Mouse (Mus musculus): ENCODE measurements around the gene Mast1. TPM values are rescaled to one million over a fixed set of nuclear protein-coding genes. Genes with fewer than 3 reads are reported as not detected.

The Mast1 gene
- total and polyA plus RNA-seq, 2 experiments from 2014 or later = not detected

GRCm38 (mm10) chr8:84889141-84889540 lies 48.0 kb downstream of the Mast1 start:
- WGBS = 89% methylated on average over 1 of the region's 1 CpGs

GRCm38 (mm10) chr8:84888280-84888679 lies 48.9 kb downstream of the Mast1 start:
- no peak overlapping the region for H3K4me3 ChIP-seq (ENCODE audit: low read depth, low read length)
- no peak overlapping the region for H3K9ac ChIP-seq (replicated peaks; ENCODE audit: low read depth, low read length)
- H3K36me3 ChIP-seq (replicated peaks; ENCODE audit: control insufficient read depth, insufficient read depth, low read length) = peaks cover 39% of the 10 kb centered on the region
- ATAC-seq (ENCODE audit: insufficient read depth, low read depth) (no peak), DNase-seq (ENCODE audit: low spot score) (no peak)
- no peak for TF ChIP-seq CTCF (IDR thresholded peaks at IDR 0.05; ENCODE audit: low read depth)
- no peak for TF ChIP-seq EP300 (IDR thresholded peaks at IDR 0.05; ENCODE audit: low read depth)
- no peak overlapping the region for H3K4me2 ChIP-seq (ENCODE audit: low read depth, low read length)
- H3K27ac ChIP-seq (ENCODE audit: low read depth) = no peak overlapping the region
- WGBS = 90% methylated on average over 3 of the region's 3 CpGs
- no peaks in the 10 kb centered on the region for H3K9me3 ChIP-seq (replicated peaks; ENCODE audit: control insufficient read depth, low read length)
- H3K27me3 ChIP-seq (ENCODE audit: control insufficient read depth, insufficient read depth, low read length) = no peaks in the 10 kb centered on the region
- H3K4me1 ChIP-seq (ENCODE audit: control insufficient read depth, insufficient read depth) = peaks cover 6% of the 10 kb centered on the region

More at GRCm38 (mm10) chr8:84889141-84889540, 48.0 kb downstream of the Mast1 start:
- Histone ChIP-seq H3K36me3 (replicated peaks; ENCODE audit: control insufficient read depth, insufficient read depth, low read length) (peaks cover 39% of the 10 kb centered on the region), H3K9me3 (replicated peaks; ENCODE audit: control insufficient read depth, low read length) (no peaks in the 10 kb centered on the region), H3K27ac (ENCODE audit: low read depth) (no peak overlapping the region), H3K4me3 (ENCODE audit: low read depth, low read length) (no peak overlapping the region), H3K27me3 (ENCODE audit: control insufficient read depth, insufficient read depth, low read length) (no peaks in the 10 kb centered on the region), H3K4me2 (ENCODE audit: low read depth, low read length) (no peak overlapping the region), H3K9ac (replicated peaks; ENCODE audit: low read depth, low read length) (no peak overlapping the region), H3K4me1 (ENCODE audit: control insufficient read depth, insufficient read depth) (peaks cover 10% of the 10 kb centered on the region)
- no peak for DNase-seq (ENCODE audit: low spot score)
- no peak for ATAC-seq (ENCODE audit: insufficient read depth, low read depth)
- TF ChIP-seq EP300 (IDR thresholded peaks at IDR 0.05; ENCODE audit: low read depth) (no peak), CTCF (IDR thresholded peaks at IDR 0.05; ENCODE audit: low read depth) (no peak)

GRCm38 (mm10) chr8:84884728-84885127 lies 52.4 kb downstream of the Mast1 start:
- DNase-seq (ENCODE audit: low spot score) (no peak), ATAC-seq (ENCODE audit: insufficient read depth, low read depth) (no peak)
- Histone ChIP-seq H3K9ac (replicated peaks; ENCODE audit: low read depth, low read length) (no peak overlapping the region), H3K36me3 (replicated peaks; ENCODE audit: control insufficient read depth, insufficient read depth, low read length) (peaks cover 38% of the 10 kb centered on the region), H3K4me1 (ENCODE audit: control insufficient read depth, insufficient read depth) (no peaks in the 10 kb centered on the region), H3K4me3 (ENCODE audit: low read depth, low read length) (no peak overlapping the region), H3K27ac (ENCODE audit: low read depth) (no peak overlapping the region), H3K9me3 (replicated peaks; ENCODE audit: control insufficient read depth, low read length) (no peaks in the 10 kb centered on the region), H3K4me2 (ENCODE audit: low read depth, low read length) (no peak overlapping the region), H3K27me3 (ENCODE audit: control insufficient read depth, insufficient read depth, low read length) (no peaks in the 10 kb centered on the region)
- 75% methylated on average over 4 of the region's 4 CpGs for WGBS
- no peak for TF ChIP-seq CTCF (IDR thresholded peaks at IDR 0.05; ENCODE audit: low read depth)
- no peak for TF ChIP-seq EP300 (IDR thresholded peaks at IDR 0.05; ENCODE audit: low read depth)

- Histone ChIP-seq H3K4me3 (ENCODE audit: low read depth, low read length) (no peak overlapping the region), H3K36me3 (replicated peaks; ENCODE audit: control insufficient read depth, insufficient read depth, low read length) (no peaks in the 10 kb centered on the region), H3K4me2 (ENCODE audit: low read depth, low read length) (no peak overlapping the region), H3K27ac (ENCODE audit: low read depth) (no peak overlapping the region), H3K9ac (replicated peaks; ENCODE audit: low read depth, low read length) (no peak overlapping the region), H3K9me3 (replicated peaks; ENCODE audit: control insufficient read depth, low read length) (no peaks in the 10 kb centered on the region), H3K27me3 (ENCODE audit: control insufficient read depth, insufficient read depth, low read length) (no peaks in the 10 kb centered on the region), H3K4me1 (ENCODE audit: control insufficient read depth, insufficient read depth) (no peaks in the 10 kb centered on the region)
- WGBS = 83% methylated on average over 1 of the region's 1 CpGs
- DNase-seq (ENCODE audit: low spot score) = no peak
- TF ChIP-seq CTCF (IDR thresholded peaks at IDR 0.05; ENCODE audit: low read depth) = no peak
- TF ChIP-seq EP300 (IDR thresholded peaks at IDR 0.05; ENCODE audit: low read depth) = no peak
- no peak for ATAC-seq (ENCODE audit: insufficient read depth, low read depth)
Measured at GRCm38 (mm10) chr8:84878915-84879314, 58.2 kb downstream of the Mast1 start.

- WGBS = 79% methylated on average over 3 of the region's 3 CpGs
- TF ChIP-seq CTCF (IDR thresholded peaks at IDR 0.05; ENCODE audit: low read depth) = no peak
- Histone ChIP-seq H3K4me2 (ENCODE audit: low read depth, low read length) (no peak overlapping the region), H3K9me3 (replicated peaks; ENCODE audit: control insufficient read depth, low read length) (no peaks in the 10 kb centered on the region), H3K4me3 (ENCODE audit: low read depth, low read length) (no peak overlapping the region), H3K27me3 (ENCODE audit: control insufficient read depth, insufficient read depth, low read length) (no peaks in the 10 kb centered on the region), H3K36me3 (replicated peaks; ENCODE audit: control insufficient read depth, insufficient read depth, low read length) (no peaks in the 10 kb centered on the region), H3K27ac (ENCODE audit: low read depth) (no peak overlapping the region), H3K9ac (replicated peaks; ENCODE audit: low read depth, low read length) (no peak overlapping the region), H3K4me1 (ENCODE audit: control insufficient read depth, insufficient read depth) (peaks cover 3% of the 10 kb centered on the region)
- no peak for ATAC-seq (ENCODE audit: insufficient read depth, low read depth)
- no peak for DNase-seq (ENCODE audit: low spot score)
Measured at GRCm38 (mm10) chr8:84877297-84878035, 59.7 kb downstream of the Mast1 start.

- DNase-seq (ENCODE audit: low spot score) = no peak
- H3K27me3 ChIP-seq (ENCODE audit: control insufficient read depth, insufficient read depth, low read length) = no peaks in the 10 kb centered on the region
- WGBS = 77% methylated on average over 3 of the region's 3 CpGs
- H3K4me1 ChIP-seq (ENCODE audit: control insufficient read depth, insufficient read depth) = peaks cover 7% of the 10 kb centered on the region
- ATAC-seq (ENCODE audit: insufficient read depth, low read depth) = no peak
- no peaks in the 10 kb centered on the region; the same call in 1 of the 2 replicates for H3K36me3 ChIP-seq (replicated peaks; ENCODE audit: control insufficient read depth, insufficient read depth, low read length)
- H3K27ac ChIP-seq (ENCODE audit: low read depth) = no peak overlapping the region
- no peak overlapping the region for H3K4me3 ChIP-seq (ENCODE audit: low read depth, low read length)
- no peaks in the 10 kb centered on the region for H3K9me3 ChIP-seq (replicated peaks; ENCODE audit: control insufficient read depth, low read length)
- H3K9ac ChIP-seq (replicated peaks; ENCODE audit: low read depth, low read length) = no peak overlapping the region
- TF ChIP-seq EP300 (IDR thresholded peaks at IDR 0.05; ENCODE audit: low read depth) (no peak), CTCF (IDR thresholded peaks at IDR 0.05; ENCODE audit: low read depth) (no peak)
- no peak overlapping the region for H3K4me2 ChIP-seq (ENCODE audit: low read depth, low read length)
Measured at GRCm38 (mm10) chr8:84874339-84874738, 62.8 kb downstream of the Mast1 start.
